Mouse (Mus musculus) lung, postnatal 0 days (tissue): ENCODE data around the gene Eif2b3.

Experiments
- CTCF ChIP-seq: IDR thresholded peaks from 2 replicates; pipeline ENCODE4 v1.5.1; 2016; ENCODE audit warnings: antibody characterized with exemption, mild to moderate bottlenecking
- EP300 ChIP-seq: IDR thresholded peaks from 2 replicates; pipeline ENCODE4 v1.6.1; 2016; ENCODE audit warnings: antibody characterized with exemption, mild to moderate bottlenecking, control low read depth

- TF ChIP-seq CTCF (no peak), EP300 (no peak)
These were observed 21.6 kb downstream of the Eif2b3 start for GRCm38 (mm10) chr4:117040791-117041190.
